Mouse (Mus musculus) liver, adult 2 months (tissue): ENCODE measurements at regions not wholly inside any gene's neighbourhood (a gene's known extent, or its start where the extent isn't known, plus 50 kb on each side); places are given as distances from the start of the nearest gene placed in this dataset.

Experiments used
- CTCF ChIP-seq: fragments of 200-500 bp; IDR thresholded peaks from 2 replicates; pipeline ENCODE4 v1.5.1; 2011; ENCODE audit warnings: low read depth, low read length, control low read depth
- POLR2A ChIP-seq: fragments of 200-500 bp; IDR thresholded peaks from 2 replicates; pipeline ENCODE4 v1.6.1; 2011; ENCODE audit warnings: low read length, control low read depth; ENCODE audit not compliant: insufficient read depth; ENCODE audit errors: extremely low read depth

DNA sequence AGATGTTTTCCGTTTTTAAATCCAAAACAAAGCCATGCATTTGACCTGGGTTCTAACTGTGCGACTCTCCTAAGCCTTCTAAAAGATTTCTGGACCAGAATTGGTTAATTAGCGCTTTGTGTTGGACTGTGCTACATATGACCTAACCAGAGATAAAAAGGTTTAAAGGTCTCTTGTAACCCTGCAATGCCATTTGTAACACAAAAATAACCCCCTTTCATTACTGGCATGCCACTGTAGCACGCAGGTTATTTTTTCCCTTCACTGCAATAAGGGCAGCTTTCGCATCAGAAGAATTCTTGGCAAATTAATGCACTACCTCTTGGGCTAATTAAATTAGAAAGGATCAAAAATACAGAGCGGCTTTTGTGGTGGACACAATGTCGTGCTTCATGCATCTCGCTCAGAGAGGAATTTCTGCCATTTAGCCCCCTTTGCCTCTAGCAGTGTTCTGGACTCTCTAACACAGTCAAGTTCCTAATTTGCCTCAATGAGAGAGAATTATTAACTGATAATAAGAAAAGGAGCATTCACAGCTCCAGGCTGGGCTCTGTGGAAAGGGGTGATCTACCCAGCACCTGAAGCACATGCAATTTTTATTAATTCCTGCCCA lies 239.5 kb upstream of the Zeb2 start:
- TF ChIP-seq CTCF (no peak), POLR2A (no peak)
